ENCODE assay signal across 24 mouse cellular contexts in the genomic region with DNA sequence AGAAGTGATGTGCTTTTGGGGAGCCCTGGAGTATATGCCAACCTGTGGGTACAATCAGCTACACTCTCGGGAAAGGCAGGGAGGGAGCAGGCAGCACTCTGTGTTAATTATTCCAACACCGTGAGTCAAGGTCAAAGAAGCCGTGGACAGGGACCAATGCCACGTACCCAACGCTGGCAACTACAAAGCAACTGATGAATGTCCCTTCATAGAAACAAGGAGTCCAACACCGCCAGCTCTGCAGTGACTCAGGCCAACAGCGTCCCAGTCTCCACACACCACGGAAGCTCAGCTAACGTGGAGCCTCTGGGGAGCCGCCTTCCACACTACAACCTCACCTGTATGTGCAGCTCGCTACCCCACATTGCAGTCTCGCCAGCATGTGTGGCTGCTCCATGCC.
DNase-seq lines count a peak whose midpoint lies in the region; ATAC-seq and TF ChIP-seq lines count a peak whose summit lies in the region.
"Had no signal": no experiment of that assay in that cellular context is flagged by ENCODE, and none has a peak within 500 bp of the region (broad histone marks: within the 10 kb centered on the region; RNA-seq: fewer than 3 reads in every experiment).

No protein-coding gene starts in this region.

- TF ChIP-seq POLR2A in cerebellum, adult 2 months (IDR thresholded peaks at IDR 0.05; ENCODE audit: borderline replicate concordance, insufficient read depth, low read length), result no peak
- TF ChIP-seq POLR2A in heart, adult 2 months (IDR thresholded peaks at IDR 0.05; ENCODE audit: insufficient read depth, low read depth, low read length), result 0 out of 2 replicates have a peak, but pooled peaks have one; percentile 25
- TF ChIP-seq POLR2A in liver, adult 2 months (IDR thresholded peaks at IDR 0.05; ENCODE audit: extremely low read depth, insufficient read depth, low read length), result no peak

- H3K79me2 ChIP-seq in heart, adult 2 months (replicated peaks; ENCODE audit: control insufficient read depth, insufficient read depth, low read length), result peaks cover 6% of the 10 kb centered on the region
- peaks cover 51% of the 10 kb centered on the region for H3K79me2 ChIP-seq in liver, adult 2 months (ENCODE audit: control insufficient read depth, insufficient read depth, low read length)

- H3K4me3 ChIP-seq in cerebellum, adult 2 months (replicated peaks; ENCODE audit: insufficient read depth, low read depth, low read length), result no peak overlapping the region
- no peak overlapping the region for H3K4me3 ChIP-seq in heart, adult 2 months
- no peak overlapping the region for H3K4me3 ChIP-seq in liver, adult 2 months (ENCODE audit: insufficient read depth, low read depth, low read length)
- no peak overlapping the region for H3K4me3 ChIP-seq in forebrain, embryonic 11.5 days (ENCODE audit: low read depth, low read length)
- H3K4me3 ChIP-seq: forebrain, embryonic 13.5 days; hindbrain, embryonic 13.5 days; limb, embryonic 12.5 days; liver, embryonic 12.5 days; midbrain, embryonic 13.5 days; neural tube, embryonic 13.5 days had no signal

- H3K9me3 ChIP-seq in forebrain, embryonic 11.5 days (ENCODE audit: control insufficient read depth, low read length), result no peaks in the 10 kb centered on the region
- H3K9me3 ChIP-seq: forebrain, embryonic 13.5 days; hindbrain, embryonic 13.5 days; liver, embryonic 12.5 days; midbrain, embryonic 13.5 days; neural tube, embryonic 13.5 days had no signal

- intact Hi-C loops in heart, adult 2 months (cut with DNase I), result loop anchor here (5.0 kb wide), 1 partner anchor 115 kb away; no protein-coding TSS in a partner anchor
- intact Hi-C loops in heart, postnatal 25 days (cut with DNase I), result loop anchor here (5.0 kb wide), 1 partner anchor 60 kb away; no protein-coding TSS in a partner anchor

- H3K4me2 ChIP-seq in forebrain, embryonic 11.5 days (ENCODE audit: low read depth, low read length, severe bottlenecking), result no peak overlapping the region
- H3K4me2 ChIP-seq: forebrain, embryonic 13.5 days; hindbrain, embryonic 13.5 days; limb, embryonic 12.5 days; liver, embryonic 12.5 days; midbrain, embryonic 13.5 days; neural tube, embryonic 13.5 days had no signal

- DNase-seq in cerebellum, adult 2 months, result peak; percentile 45 to 48
- no peak for DNase-seq in cerebellum, postnatal 25 days
- peak in 1 of 2 experiments; percentile 61 for DNase-seq in heart, adult 2 months
- DNase-seq in heart, postnatal 25 days (ENCODE audit: low spot score), result no peak
- DNase-seq in liver, adult 2 months (ENCODE audit: extremely low read depth, low read depth, low spot score), result peak; percentile 62
- DNase-seq in liver, result no peak
- DNase-seq in forebrain, embryonic 11.5 days (ENCODE audit: low spot score), result no peak
- DNase-seq: adrenal gland, postnatal 10 days; cerebellum, adult 11 months; cerebellum, adult 9-11 months; heart, postnatal 36 days; kidney, adult 11 months; kidney, postnatal 14 days; layer of hippocampus, adult 9-11 months; liver, postnatal 0 days; lung, postnatal 36 days; right cerebral cortex, postnatal 4 days had no signal

- H3K27ac ChIP-seq in cerebellum, adult 2 months (ENCODE audit: insufficient read depth, low read length), result no peak overlapping the region; the same call in 1 of the 2 replicates
- peak overlapping the region; percentile 43 for H3K27ac ChIP-seq in heart, adult 2 months
- H3K27ac ChIP-seq in liver, adult 2 months (replicated peaks; ENCODE audit: insufficient read depth, low read depth, low read length), result no peak overlapping the region
- no peak overlapping the region for H3K27ac ChIP-seq in forebrain, embryonic 11.5 days (ENCODE audit: low read depth, low read length)
- H3K27ac ChIP-seq: forebrain, embryonic 13.5 days; hindbrain, embryonic 13.5 days; limb, embryonic 12.5 days; liver, embryonic 12.5 days; midbrain, embryonic 13.5 days; neural tube, embryonic 13.5 days had no signal

- peak overlapping the region; percentile 39 for H3K9ac ChIP-seq in heart, adult 2 months (ENCODE audit: low read depth, low read length)
- H3K9ac ChIP-seq in liver, adult 2 months (ENCODE audit: low read depth, low read length), result no peak overlapping the region
- no peak overlapping the region for H3K9ac ChIP-seq in forebrain, embryonic 11.5 days (ENCODE audit: low read length)
- H3K9ac ChIP-seq: forebrain, embryonic 13.5 days; hindbrain, embryonic 13.5 days; limb, embryonic 12.5 days; liver, embryonic 12.5 days; liver, postnatal 0 days; midbrain, embryonic 13.5 days; neural tube, embryonic 13.5 days had no signal

- TF ChIP-seq CTCF in cerebellum, adult 2 months (IDR thresholded peaks at IDR 0.05; ENCODE audit: borderline replicate concordance, insufficient read depth, low read depth, low read length), result no peak
- no peak for TF ChIP-seq CTCF in heart, adult 2 months (IDR thresholded peaks at IDR 0.05)
- TF ChIP-seq CTCF in liver, adult 2 months (IDR thresholded peaks at IDR 0.05; ENCODE audit: low read depth, low read length), result no peak

- TF ChIP-seq EP300 in heart, adult 2 months (IDR thresholded peaks at IDR 0.05; ENCODE audit: insufficient read depth, low read depth, low read length), result 0 out of 2 replicates have a peak, but pooled peaks have one; percentile 50

- ATAC-seq in forebrain, embryonic 11.5 days (replicated peaks; ENCODE audit: low FRiP score), result no peak
- ATAC-seq: forebrain, embryonic 13.5 days; inflammation-experienced regulatory T-cells, adult 6 months; liver, embryonic 12.5 days; liver, postnatal 0 days; midbrain, embryonic 13.5 days had no signal

- no peaks in the 10 kb centered on the region for H3K27me3 ChIP-seq in cerebellum, adult 2 months (ENCODE audit: control insufficient read depth, insufficient read depth, low read length)
- H3K27me3 ChIP-seq in heart, adult 2 months (ENCODE audit: control insufficient read depth, insufficient read depth, low read length), result no peaks in the 10 kb centered on the region
- H3K27me3 ChIP-seq in liver, adult 2 months (ENCODE audit: control insufficient read depth, insufficient read depth, low read length), result no peaks in the 10 kb centered on the region
- H3K27me3 ChIP-seq in forebrain, embryonic 11.5 days (ENCODE audit: control insufficient read depth, insufficient read depth, low read length), result no peaks in the 10 kb centered on the region
- H3K27me3 ChIP-seq: forebrain, embryonic 13.5 days; hindbrain, embryonic 13.5 days; limb, embryonic 12.5 days; liver, embryonic 12.5 days; midbrain, embryonic 13.5 days; neural tube, embryonic 13.5 days had no signal

- H3K36me3 ChIP-seq in heart, adult 2 months (ENCODE audit: control insufficient read depth, insufficient read depth, low read length), result peaks cover 3% of the 10 kb centered on the region
- no peaks in the 10 kb centered on the region for H3K36me3 ChIP-seq in liver, adult 2 months (ENCODE audit: control insufficient read depth, insufficient read depth, low read length)
- no peaks in the 10 kb centered on the region for H3K36me3 ChIP-seq in forebrain, embryonic 11.5 days (ENCODE audit: control insufficient read depth, insufficient read depth, low read length)
- H3K36me3 ChIP-seq: hindbrain, embryonic 13.5 days; limb, embryonic 12.5 days; midbrain, embryonic 13.5 days; neural tube, embryonic 13.5 days had no signal

- H3K4me1 ChIP-seq in cerebellum, adult 2 months (ENCODE audit: control insufficient read depth, insufficient read depth, low read length), result peaks cover 58% of the 10 kb centered on the region
- peaks cover 31% of the 10 kb centered on the region for H3K4me1 ChIP-seq in heart, adult 2 months (ENCODE audit: control insufficient read depth, insufficient read depth, low read length)
- H3K4me1 ChIP-seq in liver, adult 2 months (ENCODE audit: control insufficient read depth, insufficient read depth, low read length), result peaks cover 41% of the 10 kb centered on the region
- no peaks in the 10 kb centered on the region for H3K4me1 ChIP-seq in forebrain, embryonic 11.5 days (replicated peaks; ENCODE audit: control insufficient read depth, insufficient read depth, low read length)

- 20% methylated on average over 12 of the region's 12 CpGs for WGBS in cerebellum, adult 2 months
- 72% methylated on average over 12 of the region's 12 CpGs for WGBS in heart, adult 2 months
- WGBS in liver, adult 2 months, result 51% methylated on average over 12 of the region's 12 CpGs
- WGBS in forebrain, embryonic 11.5 days, result 95% methylated on average over 12 of the region's 12 CpGs

Comparison
In these comparisons a context has a peak if more than half of its experiments do, and no peak if none do; other contexts are left out.
1. DNase-seq: peak in cerebellum, adult 2 months (2 of 2) and liver, adult 2 months (single experiment); none in cerebellum, postnatal 25 days (0 of 2), heart, postnatal 25 days (single experiment), liver (single experiment) and forebrain, embryonic 11.5 days (single experiment).